Mouse (Mus musculus) neutrophil, adult 5-6 weeks (primary cell): Measurements from ENCODE around the gene Fam122a. TPM values are rescaled to one million over a fixed set of nuclear protein-coding genes. Genes with fewer than 3 reads are reported as not detected.

Source experiments
- ATAC-seq: fragments of 151-379, 151-347 bp; 2 replicates; pipeline ENCODE4 v1.8.0; 2017; ENCODE audit warnings: mild to moderate bottlenecking, moderate TSS enrichment; ENCODE audit not compliant: insufficient number of reproducible peaks, poor library complexity, low FRiP score, severe bottlenecking; ENCODE audit errors: extremely low read depth
- total RNA-seq: library from RNA; stranded (forward); fragments of 200-1000 nt; gene quantifications from 2 replicates; pipeline ENCODE4 v1.2.3, GENCODE M21; 2017

Gene Fam122a
- 41.4 and 44.2 TPM in 2 replicates for total RNA-seq

DNA sequence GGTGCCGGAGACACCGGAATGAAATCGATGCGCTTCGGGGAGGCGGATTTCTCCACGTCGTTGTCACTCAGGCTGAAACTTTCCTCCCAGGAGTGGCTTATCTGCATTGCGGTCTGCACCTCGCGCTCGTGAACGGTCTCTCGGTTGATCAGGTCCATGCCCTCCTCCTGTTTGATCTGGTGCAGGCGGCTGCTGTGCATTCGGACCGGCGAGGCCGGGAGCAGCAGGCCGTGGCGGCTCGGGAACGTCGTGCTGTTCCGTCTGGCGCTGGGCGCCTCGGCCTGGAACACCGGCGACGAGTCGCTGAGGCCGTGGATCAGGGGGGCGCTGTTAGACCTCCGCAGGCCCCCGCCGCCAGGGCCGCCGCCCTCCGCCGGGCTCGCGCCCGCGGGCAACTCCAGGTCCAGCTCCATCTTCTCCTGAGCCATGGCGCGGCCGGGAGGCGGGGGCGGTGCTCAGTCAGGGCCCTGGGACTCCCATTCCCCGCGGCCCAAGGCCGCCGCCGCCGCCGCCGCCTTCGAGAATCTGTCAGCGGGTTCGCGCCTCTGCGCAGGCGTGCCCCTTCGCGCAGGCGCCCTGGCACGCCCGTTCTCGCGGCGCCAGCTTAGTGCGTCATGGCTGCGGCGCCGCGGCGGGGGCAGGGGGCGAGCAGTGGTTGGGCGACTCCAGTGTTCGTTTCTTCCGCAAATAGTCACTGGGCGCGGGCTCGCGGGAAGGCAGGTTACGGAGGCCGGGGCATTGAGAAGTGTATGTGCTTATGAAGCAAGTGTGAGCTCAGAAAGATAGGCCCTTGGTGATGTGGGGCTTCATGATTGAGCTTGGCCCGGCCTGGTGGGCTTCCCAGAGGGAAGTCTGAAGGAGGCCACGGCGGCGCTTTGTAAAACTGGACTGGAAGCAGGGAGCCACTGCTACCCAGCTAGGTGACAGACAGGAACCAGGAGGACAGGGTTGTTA, at the start of gene Fam122a:
Gene Fam122a (minus strand): TSS at position 428 of the 954 bp plus-strand sequence.
- peak; percentile 91 for ATAC-seq

DNA sequence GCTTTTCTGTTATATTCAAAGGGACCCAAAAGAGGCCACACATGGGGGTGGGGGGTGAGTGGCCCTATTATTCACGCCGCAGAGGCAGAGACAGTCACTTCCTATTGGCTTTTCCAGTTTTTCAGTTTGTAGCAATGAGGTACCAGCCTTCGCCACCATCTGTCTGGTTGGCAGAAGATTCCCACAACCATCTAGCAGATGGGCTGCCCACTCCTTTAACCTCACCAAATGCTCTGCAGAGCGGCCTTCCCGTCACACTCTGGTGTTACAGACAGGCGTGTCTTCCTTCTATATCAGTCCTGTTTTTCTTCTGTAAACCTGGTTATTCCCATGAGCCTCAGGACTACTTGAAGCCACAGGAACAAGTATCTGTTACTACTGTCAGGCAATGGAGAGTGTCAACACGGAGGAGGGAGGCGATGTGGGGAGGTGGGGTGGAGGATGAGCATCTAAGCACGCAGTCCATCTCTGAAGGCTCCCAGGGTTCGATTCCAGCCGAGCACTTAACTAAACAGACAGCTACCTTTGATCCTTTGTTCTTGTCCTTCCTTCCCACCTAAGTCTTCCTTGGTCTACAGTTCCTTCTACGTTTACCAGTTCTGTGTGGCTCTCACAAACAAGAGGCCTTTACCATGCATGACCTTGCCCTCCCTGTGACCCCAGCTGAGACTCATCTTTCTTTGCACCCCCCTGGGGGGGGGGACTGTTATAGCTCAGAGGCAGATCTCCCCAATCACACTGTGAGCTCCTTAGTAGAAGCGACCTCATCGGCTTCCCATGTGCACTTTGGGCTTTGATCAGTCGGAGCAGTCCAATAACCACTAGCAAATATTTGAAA, 46.5 kb upstream of the Fam122a start:
- ATAC-seq, result no peak

DNA sequence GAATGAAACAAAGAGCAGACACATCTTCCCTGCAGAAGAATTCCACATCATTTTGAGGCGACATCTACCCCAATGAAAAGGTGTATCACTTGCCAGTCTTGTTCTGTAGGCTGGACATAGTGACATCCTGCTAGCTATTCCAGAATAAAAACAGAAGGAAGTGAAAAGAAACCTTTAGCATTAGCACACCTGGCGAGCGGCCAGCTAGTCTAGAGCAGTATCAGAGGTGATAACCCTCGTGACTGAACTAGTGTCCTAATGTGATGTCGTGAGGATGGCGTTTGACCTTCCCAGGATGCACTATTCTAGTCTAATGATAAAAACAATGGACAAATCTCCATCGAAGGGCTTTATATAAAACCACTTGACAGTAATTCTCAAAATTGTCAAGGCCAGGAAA, 44.8 kb upstream of the Fam122a start:
- no peak for ATAC-seq

DNA sequence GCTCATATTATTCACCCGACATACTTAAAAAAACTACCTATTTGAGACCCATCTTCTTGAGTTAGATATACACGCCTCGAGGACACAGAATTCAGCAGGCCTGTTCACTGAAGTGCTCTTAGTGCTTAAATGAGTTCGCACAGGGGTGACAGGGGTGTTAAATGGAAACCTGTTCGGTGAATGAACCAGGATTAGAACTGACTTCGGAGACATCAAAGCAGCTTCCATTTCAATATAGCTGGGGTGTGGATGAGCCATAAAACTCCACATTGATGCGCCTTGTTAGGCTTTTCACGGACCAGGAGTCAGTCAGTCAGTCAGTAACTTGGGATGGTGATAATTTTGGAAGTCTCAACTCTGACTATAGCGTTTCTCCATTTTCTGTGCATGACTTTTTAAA, 44.0 kb upstream of the Fam122a start:
- no peak for ATAC-seq

DNA sequence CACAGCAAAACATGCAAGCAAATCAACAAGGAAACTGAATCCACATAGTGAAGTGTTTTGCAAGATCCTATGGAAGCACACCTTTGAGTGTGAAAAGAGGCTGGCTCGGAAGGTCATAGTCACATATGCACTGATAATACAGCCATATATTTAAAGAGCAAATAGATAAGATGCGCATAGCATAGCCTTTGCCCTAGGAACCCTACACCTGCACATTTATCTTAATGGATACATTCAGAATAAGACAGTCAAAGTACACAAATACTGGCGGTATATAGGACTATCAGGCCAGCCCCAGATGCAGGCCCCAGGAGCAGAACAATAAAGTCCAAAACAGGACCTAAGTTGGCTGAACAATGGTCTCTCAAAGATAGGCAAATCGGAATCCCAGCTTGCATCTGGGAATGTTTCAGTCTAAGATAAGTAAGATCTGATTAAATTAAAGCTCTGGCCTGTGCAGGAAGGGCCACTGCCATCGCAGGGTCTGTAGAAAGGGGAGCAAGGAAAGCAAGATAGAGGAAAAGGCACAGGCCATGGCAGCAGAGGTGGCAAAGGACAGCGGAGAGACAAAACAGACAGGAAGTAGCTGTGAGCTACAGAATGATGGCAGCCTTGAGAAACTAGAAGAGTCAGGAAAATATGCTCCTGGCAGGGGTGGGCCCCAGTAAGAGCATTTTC, 42.7 kb upstream of the Fam122a start:
- no peak for ATAC-seq

DNA sequence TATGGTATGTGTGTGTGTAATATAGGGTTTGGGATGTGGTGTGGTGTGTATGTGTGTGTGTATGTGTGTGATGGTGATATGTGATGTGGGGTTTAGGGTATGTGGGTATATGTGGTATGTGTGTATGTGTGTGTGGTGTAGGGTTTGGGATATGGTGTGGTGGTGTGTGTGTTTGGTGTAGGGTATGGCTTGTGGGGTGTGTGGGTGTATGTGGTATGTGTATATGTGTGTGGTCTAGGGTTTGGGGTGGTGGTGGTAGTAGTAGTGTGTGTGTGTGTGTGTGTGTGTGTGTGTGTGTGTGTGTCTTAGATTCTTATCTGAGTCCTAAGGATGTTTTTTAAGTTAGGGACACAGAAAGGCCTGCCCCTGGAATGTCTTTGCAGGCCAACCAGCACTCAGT, 41.2 kb upstream of the Fam122a start:
- ATAC-seq, result 0 out of 2 replicates have a peak, but pooled peaks have one; percentile 6

DNA sequence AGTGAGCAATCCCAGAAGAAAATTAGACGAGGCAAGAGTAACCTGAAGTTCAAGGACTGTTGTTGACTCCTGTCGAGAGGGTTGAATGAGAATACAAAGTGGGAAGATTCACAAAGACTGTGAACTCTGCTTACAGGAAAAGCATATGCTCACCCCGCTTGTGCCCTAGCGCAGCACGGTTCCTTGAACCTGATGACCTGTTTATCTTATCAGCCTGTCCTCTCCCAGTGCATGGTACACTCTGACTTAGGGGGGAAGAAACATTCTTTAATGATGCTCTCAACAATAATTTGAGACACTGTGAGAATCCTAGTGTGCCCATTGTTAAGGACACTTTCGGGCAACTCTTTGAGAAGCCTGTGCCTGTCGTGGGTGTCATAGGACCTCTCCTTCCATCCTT, 39.9 kb upstream of the Fam122a start:
- ATAC-seq, result no peak

DNA sequence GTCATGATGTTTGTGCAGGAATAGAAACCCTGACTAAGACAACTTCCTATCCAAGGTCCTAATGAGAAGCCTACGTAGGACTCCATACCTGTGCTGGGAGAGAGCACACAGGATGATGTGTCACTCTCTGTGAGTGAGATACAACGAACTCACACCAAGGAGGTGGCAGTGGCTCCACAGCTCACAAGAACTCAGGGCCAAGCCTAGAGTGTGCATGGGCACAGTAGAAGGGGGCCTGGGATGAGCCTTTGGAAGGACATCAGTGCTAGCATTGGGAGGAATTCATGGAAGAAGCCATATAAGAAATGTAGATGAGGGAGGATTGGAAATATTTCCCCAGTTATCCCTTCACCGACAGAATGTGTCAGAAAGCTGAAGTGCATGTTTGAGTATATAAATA, 38.8 kb upstream of the Fam122a start:
- no peak for ATAC-seq

DNA sequence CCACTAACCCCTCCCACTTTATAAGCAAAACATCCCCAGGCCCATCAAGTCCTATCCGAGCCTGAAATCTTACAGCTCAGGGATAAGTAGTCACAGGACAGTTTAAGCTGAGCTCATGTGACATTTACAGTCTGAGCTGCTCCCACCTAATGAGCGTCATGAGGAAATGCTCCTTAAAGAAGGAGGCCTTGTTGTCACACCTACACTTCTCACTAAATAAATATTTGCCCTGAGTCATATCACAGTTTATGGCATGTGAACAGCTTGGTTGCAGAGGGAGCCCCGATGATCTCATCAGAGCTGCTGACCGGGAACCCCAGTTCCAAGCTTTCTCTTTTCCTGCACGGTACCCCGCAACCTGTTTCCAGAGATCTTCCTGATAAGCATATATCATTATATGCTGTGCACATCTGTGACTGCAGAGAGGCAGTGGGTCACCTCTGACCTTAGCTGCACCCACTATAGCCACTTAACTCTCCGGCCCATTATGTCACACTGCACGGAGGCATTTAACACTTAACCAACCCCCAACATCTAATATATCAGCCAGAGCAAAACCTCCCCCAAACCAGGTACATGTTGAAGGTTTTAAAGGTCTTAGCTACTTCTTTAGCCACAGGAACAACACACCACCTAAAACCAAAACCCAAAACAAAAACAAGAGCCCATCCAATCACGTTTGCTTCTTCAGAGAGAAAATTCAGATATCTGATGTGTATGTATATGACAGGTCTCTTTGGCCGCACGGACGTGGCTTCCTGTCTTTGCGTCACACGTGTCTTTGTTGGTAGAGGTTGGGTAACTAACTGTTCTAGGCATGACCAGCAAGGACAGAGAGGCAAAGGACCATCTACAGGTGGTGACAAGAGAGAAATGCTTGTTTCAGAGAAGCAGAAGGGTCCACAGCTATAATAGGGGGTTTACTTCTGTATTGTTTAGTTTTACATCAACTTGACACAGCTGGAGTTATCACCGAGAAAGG, 37.8 kb upstream of the Fam122a start:
- peak; percentile 74 for ATAC-seq

DNA sequence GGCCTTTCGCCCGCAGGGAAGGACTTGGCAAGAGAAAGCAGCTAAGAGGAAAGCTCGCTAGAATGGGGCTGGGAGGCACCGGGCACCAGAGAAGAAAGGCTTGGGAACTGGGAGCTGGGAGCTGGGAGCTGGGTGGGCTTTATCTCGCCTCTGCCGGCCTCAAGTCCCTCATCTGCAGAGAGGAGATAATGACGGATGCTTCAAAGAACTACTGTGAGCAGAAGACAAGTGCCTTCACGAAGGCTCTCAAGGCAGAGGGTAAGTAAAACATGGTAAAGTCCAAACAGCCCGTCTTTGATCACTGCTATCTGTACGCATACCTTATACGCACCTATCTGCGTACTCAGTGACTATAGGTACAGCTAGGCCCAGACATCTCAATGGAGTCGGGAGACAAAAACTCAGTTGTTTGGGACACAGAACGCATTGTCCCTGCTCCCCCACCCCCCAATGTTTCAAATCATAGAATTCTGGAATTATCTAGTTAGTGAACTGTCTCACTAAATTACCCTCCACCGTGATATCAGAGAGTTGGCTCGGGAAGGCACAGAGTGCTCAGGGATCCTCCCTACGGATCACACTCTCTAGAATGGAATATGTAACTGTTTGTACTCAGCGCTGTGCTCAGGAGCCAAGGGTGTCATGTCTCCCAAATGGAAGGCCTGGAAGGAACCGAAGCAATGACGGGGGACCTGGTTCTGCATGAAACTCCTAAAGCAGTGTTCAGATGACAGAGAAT, 36.1 kb upstream of the Fam122a start:
- ATAC-seq, result no peak

DNA sequence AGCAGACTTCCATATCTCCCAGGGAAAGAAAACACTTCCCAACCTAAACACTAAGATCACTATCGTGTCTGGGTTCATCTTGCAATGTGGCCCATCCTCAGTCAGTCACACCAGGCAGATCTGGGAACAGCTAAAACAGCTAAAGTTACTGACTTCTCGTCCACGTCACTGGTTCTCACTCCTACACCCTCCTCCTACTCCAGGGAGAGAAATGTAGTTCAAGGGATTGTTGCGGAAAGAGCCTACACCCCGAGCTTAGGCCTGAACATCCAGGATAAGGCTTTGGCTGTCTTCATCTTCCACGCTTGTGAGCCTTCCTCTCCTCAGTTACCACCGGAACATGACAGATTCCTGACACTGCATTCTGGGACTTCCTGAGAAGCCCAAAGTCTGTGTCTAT, 34.8 kb upstream of the Fam122a start:
- no peak for ATAC-seq

DNA sequence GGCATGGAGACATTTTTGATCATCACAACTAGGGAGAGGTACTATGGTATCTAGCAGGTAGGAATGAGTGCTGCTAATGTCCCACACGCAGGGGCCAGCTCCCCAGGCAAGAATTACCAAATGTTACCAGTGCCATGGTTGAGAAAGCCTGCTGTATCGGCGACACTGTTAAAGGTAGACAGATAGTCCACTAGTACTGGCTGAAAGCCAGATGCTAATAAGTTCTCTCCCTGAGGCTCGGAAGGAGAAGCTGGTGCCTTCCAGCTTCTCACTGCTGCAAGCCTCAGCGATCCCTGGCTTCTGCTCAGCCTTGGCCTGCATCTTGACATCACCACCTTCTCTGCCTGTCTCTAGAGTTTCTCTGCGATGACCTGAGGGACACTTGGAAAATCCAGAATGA, 32.2 kb upstream of the Fam122a start:
- no peak for ATAC-seq

DNA sequence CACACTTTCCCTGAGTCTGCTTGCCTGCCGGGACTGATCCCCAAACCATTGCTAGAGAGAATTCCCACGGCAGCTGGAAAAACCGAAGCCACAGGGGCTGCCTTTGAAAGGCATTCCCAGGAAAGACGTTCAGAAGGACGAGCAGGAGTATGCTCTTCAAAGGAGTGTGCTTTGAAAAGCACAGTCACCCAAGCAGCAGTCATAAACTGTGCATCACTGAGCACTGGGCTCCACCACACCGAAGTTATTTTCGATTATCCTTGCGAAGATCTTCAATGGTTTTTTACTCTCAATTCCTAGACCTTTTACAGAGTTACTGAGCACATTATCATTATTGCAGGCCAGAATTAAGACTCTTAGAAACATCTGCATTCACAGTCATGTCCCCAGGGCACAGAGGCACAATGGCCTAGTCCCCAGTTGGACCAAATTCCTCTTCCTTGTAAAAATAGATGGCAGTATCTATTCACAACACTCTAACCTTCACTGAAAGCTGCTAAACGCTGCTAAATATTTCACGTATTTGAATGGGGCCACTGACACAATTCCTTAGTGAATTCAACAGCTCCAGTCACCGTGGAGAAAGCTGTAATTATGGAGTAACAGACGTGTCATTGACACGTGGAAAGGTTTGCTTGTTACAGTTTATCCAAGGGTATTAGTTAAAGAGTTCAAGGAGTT, 31.1 kb upstream of the Fam122a start:
- ATAC-seq, result no peak

DNA sequence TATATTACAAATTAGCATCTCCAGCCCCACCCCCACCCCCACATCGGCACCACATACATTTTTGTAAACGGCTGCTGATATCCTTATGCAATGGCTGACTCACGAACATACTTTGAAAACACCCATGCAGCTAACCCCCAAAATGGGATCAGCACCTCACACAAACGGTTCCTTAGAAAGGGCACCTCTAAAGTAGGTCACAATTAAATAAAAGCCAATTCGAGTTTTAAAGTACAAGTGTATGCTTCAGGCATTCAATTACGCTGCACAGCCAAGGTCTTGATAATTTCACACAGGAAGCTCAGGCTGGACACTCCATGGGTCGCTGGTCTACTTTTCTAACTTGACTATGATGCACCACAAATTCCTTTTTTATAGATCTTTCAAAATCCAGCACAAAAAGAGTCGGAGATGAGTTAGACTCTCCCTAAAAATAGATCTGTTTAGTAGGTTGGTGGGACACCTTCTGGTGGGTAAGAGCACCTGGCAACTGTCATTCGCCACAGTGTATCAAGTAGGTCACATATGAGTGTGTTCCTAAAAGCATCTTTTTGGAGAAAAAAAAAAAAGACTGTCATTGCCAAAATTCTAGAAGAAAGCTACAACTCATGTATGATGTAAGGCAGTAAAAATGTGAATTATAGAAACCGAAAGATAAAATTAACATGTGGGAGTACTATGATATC, 25.7 kb upstream of the Fam122a start:
- no peak for ATAC-seq

DNA sequence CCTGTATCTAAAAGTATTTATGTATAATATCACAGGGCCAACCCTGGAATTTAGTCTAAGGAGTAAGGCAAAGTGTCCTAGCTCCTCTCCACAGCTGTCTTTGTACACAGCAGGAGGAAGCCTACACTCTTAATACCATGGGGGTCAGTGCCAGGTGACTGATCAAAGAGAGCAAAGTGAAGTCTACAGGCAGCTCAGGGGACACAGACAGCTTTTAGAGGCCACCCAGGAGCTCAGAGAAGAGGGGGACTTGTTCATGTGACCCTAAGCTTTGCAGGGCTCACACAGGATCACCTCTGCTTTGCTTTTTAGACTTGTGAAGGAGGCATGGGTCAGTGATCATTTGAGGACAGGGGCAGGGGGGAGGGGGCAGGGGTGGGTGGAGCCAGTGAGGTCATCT, 24.4 kb upstream of the Fam122a start:
- ATAC-seq, result no peak

DNA sequence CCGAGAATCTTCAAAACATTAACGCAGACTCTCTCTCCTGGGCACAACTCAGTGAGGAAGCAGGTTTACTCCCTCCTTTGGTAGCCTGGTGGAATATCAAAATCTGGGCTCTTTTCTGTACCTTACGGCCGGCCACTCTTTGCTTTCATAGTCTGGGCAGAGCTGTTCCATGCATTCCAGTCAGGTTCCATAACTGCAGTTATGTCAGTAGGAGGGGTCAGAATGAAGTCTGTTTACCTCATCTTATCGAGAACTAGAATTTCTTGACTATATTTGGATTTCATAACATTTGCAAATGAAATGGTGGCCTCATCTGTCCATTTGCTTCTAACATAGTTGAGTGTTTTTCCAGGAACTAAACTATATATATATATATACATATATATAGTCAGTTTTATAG, 23.3 kb upstream of the Fam122a start:
- ATAC-seq, result no peak

DNA sequence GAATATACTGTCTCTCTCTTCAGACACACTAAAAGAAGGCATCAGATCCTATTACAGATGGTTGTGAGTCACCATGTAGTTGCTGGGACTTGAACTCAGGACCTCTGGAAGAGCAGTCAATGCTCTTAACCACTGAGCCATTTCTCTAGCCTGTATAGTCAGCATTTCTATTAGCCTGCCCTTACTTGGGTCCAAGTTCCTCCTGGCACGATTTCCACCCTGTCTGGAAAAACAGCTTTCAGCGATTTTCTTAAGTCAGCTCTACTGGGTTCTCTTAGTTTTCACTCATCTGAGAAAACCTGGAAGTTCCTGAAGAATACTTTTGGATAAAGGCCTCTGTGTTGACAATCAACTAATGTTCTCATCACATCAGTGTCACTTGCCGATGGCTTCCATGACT, 22.1 kb upstream of the Fam122a start:
- ATAC-seq, result no peak
